Mouse (Mus musculus) lung, embryonic 14.5 days (tissue): ENCODE measurements at regions not wholly inside any gene's neighbourhood (a gene's known extent, or its start where the extent isn't known, plus 50 kb on each side); places are given as distances from the start of the nearest gene placed in this dataset.
"Not testable (repeated sequence)": the region's sequence is repeated elsewhere in the genome, so short reads cannot be mapped to it uniquely, and the experiment has no call there.

Source experiments
- ATAC-seq: fragments of 200-750 bp; cut with Nextera tagmentation; 2 replicates; pipeline ENCODE4 v1.8.0; 2017; ENCODE audit warnings: mild to moderate bottlenecking, moderate TSS enrichment, moderate library complexity; ENCODE audit not compliant: insufficient read depth
- DNase-seq: peaks from one replicate; pipeline ENCODE4 v3.0.0-alpha.2; 2015
- H3K27ac ChIP-seq: fragments of 300-500 bp; sonication (generic); 2 replicates; pipeline ENCODE4 v1.5.1; 2014; ENCODE audit warnings: low read depth, mild to moderate bottlenecking, moderate library complexity
- H3K27me3 ChIP-seq: fragments of 300-500 bp; sonication (generic); 2 replicates; pipeline ENCODE4 v1.6.1; 2014; ENCODE audit warnings: low read length, control low read depth; ENCODE audit not compliant: insufficient read depth
- H3K36me3 ChIP-seq: fragments of 300-500 bp; sonication (generic); 2 replicates; pipeline ENCODE4 v1.6.1; 2014; ENCODE audit warnings: control low read depth; ENCODE audit not compliant: insufficient read depth
- H3K4me1 ChIP-seq: fragments of 300-500 bp; sonication (generic); 2 replicates; pipeline ENCODE4 v1.6.1; 2014; ENCODE audit warnings: antibody characterized with exemption, control low read depth; ENCODE audit not compliant: insufficient read depth
- H3K4me2 ChIP-seq: fragments of 300-500 bp; sonication (generic); 2 replicates; pipeline ENCODE4 v1.6.1; 2014; ENCODE audit warnings: mild to moderate bottlenecking
- H3K4me3 ChIP-seq: fragments of 300-500 bp; sonication (generic); 2 replicates; pipeline ENCODE4 v1.5.1; 2014; ENCODE audit warnings: low read depth, low read length
- H3K9ac ChIP-seq: fragments of 300-500 bp; sonication (generic); 2 replicates; pipeline ENCODE4 v1.6.1; 2014
- H3K9me3 ChIP-seq: fragments of 300-500 bp; sonication (generic); 2 replicates; pipeline ENCODE4 v1.6.1; 2016; ENCODE audit warnings: low read depth, low read length, control low read depth
- CTCF ChIP-seq: IDR thresholded peaks from 2 replicates; pipeline ENCODE4 v1.5.1; 2016; ENCODE audit warnings: antibody characterized with exemption, low read depth
- WGBS: fragments of 180-500 bp; shearing (Covaris S2); extraction: QIAGEN DNeasy Blood & Tissue Kit; methylation state at CpG from one replicate; pipeline ENCODE4 v1.1.7; 2014; 5-methylcytosine and 5-hydroxymethylcytosine counted together

GRCm38 (mm10) chr15:5915261-5915660 lies 384.3 kb upstream of the Dab2 start:
- ATAC-seq (no peak), DNase-seq (peak; percentile 76)
- Histone ChIP-seq H3K9me3 (no peaks in the 10 kb centered on the region), H3K9ac (no peak overlapping the region), H3K27ac (no peak overlapping the region), H3K4me1 (no peaks in the 10 kb centered on the region), H3K36me3 (no peaks in the 10 kb centered on the region), H3K4me3 (no peak overlapping the region), H3K4me2 (no peak overlapping the region), H3K27me3 (no peaks in the 10 kb centered on the region)
- 6% methylated on average over 2 of the region's 2 CpGs for WGBS
- peak; percentile 65 for TF ChIP-seq CTCF

- ATAC-seq: no peak
- WGBS: 25% methylated on average over 4 of the region's 4 CpGs
Observed at GRCm38 (mm10) chr15:5920058-5920457, 379.5 kb upstream of the Dab2 start.

DNA sequence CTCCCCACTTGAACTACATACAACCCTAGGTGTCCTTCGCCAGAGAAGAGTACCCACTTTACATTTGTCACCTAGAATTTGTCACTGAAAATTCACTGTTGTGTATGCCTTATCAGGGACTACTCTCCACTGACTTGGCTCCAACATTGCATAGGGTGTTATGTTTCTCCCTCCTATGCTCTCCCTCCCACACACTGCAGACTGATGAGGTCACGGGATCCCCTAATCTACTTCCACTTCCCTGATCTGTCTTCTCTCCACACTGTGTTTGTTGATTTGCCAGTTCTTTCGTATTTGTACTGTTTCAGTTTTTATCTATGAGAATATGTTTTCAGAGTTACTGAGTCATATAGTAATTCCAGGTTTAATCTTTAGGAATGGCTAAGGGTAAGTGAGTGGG lies 371.8 kb upstream of the Dab2 start:
- no peak for TF ChIP-seq CTCF
- Histone ChIP-seq H3K9ac (no peak overlapping the region), H3K27ac (no peak overlapping the region), H3K27me3 (no peaks in the 10 kb centered on the region), H3K4me1 (no peaks in the 10 kb centered on the region), H3K36me3 (no peaks in the 10 kb centered on the region), H3K4me3 (no peak overlapping the region), H3K4me2 (no peak overlapping the region), H3K9me3 (no peaks in the 10 kb centered on the region)
- no peak for ATAC-seq
- 40% methylated on average over 3 of the region's 3 CpGs for WGBS
- DNase-seq: no peak

More at GRCm38 (mm10) chr15:5920058-5920457, 379.5 kb upstream of the Dab2 start:
- H3K4me2 ChIP-seq: no peak overlapping the region
- H3K9ac ChIP-seq: no peak overlapping the region
- no peak for TF ChIP-seq CTCF
- no peaks in the 10 kb centered on the region for H3K27me3 ChIP-seq
- no peak overlapping the region for H3K4me3 ChIP-seq
- no peaks in the 10 kb centered on the region for H3K4me1 ChIP-seq
- DNase-seq: no peak
- H3K36me3 ChIP-seq: no peaks in the 10 kb centered on the region
- no peak overlapping the region for H3K27ac ChIP-seq
- no peaks in the 10 kb centered on the region for H3K9me3 ChIP-seq

DNA sequence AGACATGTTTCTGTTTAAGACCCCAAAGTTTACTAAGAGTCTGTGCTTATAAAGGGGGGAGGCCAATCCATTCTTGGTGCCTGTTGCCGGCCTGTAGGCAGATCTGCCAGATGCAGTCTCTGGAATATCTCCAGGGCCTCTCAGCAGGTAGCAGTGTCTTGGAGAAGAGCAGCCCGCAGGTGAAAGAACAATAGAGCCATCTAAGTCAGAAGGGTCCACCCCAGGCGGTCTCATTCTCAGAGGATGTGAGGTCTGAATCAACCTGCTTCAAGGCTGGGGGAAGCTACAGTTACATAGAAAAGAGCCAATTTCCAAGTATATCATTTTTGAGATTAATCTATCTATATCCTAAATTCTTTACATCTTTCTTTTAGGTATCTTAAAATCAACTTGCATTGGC lies 366.0 kb upstream of the Dab2 start:
- H3K4me1 ChIP-seq: no peaks in the 10 kb centered on the region
- H3K9ac ChIP-seq: no peak overlapping the region
- H3K9me3 ChIP-seq: no peaks in the 10 kb centered on the region
- no peak overlapping the region for H3K4me3 ChIP-seq
- H3K27ac ChIP-seq: no peak overlapping the region
- TF ChIP-seq CTCF: no peak
- H3K27me3 ChIP-seq: no peaks in the 10 kb centered on the region
- WGBS: 54% methylated on average over 3 of the region's 3 CpGs
- H3K4me2 ChIP-seq: no peak overlapping the region
- ATAC-seq (no peak), DNase-seq (no peak)
- no peaks in the 10 kb centered on the region for H3K36me3 ChIP-seq

GRCm38 (mm10) chr15:5940945-5941344 lies 358.6 kb upstream of the Dab2 start:
- WGBS: 41% methylated on average over 2 of the region's 2 CpGs
- no peak for ATAC-seq

GRCm38 (mm10) chr15:5946650-5947049 lies 352.9 kb upstream of the Dab2 start:
- Histone ChIP-seq H3K27me3 (no peaks in the 10 kb centered on the region), H3K27ac (no peak overlapping the region), H3K4me2 (no peak overlapping the region), H3K9me3 (no peaks in the 10 kb centered on the region), H3K36me3 (no peaks in the 10 kb centered on the region), H3K9ac (no peak overlapping the region), H3K4me1 (no peaks in the 10 kb centered on the region), H3K4me3 (no peak overlapping the region)
- no peak for DNase-seq
- ATAC-seq: no peak
- no peak for TF ChIP-seq CTCF
- 85% methylated on average over 6 of the region's 6 CpGs for WGBS

More at GRCm38 (mm10) chr15:5940945-5941344, 358.6 kb upstream of the Dab2 start:
- Histone ChIP-seq H3K27me3 (no peaks in the 10 kb centered on the region), H3K4me1 (no peaks in the 10 kb centered on the region), H3K36me3 (no peaks in the 10 kb centered on the region), H3K27ac (no peak overlapping the region), H3K4me2 (no peak overlapping the region), H3K4me3 (no peak overlapping the region), H3K9ac (no peak overlapping the region), H3K9me3 (no peaks in the 10 kb centered on the region)
- no peak for TF ChIP-seq CTCF
- DNase-seq: no peak

DNA sequence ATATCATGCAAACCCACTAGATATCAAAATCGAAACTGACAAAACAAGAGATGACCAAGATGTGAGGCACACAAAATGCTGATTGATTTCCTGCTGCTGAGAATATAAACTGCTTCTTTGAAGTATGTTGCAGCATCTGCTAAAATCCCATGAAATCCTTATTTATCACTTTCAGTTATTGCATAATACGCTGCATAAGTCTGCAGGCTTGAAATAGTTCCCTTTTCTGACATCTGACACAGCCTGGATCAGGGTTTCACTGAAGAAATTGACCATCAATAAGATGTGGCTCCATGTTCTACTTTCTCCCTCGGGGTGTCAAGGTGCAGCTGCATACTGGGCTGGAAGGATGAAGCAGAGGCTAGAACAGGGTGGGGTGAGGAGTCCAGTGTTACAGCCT lies 348.7 kb upstream of the Dab2 start:
- ATAC-seq (no peak; the same call in 1 of the 2 replicates), DNase-seq (peak; percentile 13)
- no peak overlapping the region for H3K27ac ChIP-seq
- no peaks in the 10 kb centered on the region for H3K9me3 ChIP-seq
- no peak for TF ChIP-seq CTCF
- H3K4me3 ChIP-seq: no peak overlapping the region
- WGBS: 65% methylated on average over 3 of the region's 3 CpGs
- H3K9ac ChIP-seq: no peak overlapping the region
- no peaks in the 10 kb centered on the region for H3K4me1 ChIP-seq
- no peak overlapping the region for H3K4me2 ChIP-seq
- H3K36me3 ChIP-seq: no peaks in the 10 kb centered on the region
- no peaks in the 10 kb centered on the region for H3K27me3 ChIP-seq

DNA sequence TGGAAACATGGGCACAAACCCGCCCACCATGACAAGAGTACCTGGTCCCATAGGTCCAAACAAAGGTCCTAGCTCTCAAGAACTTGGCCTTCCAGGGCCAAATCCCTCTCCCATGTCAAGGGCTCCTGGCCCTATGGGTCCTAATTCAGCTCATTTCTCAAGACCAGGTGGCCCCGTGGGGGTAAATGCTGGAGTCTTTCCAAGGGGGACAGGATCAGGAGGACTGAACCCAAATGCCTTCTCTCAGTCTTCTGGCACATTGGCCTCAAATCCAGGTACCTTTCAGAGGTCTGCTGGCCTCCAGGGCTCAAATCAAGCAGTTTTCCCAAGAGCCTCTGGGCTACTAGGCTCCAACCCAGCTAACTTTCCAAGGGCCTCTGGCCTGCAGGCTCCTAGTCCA lies 347.9 kb upstream of the Dab2 start:
- not testable (repeated sequence) for H3K4me3 ChIP-seq, H3K27me3 ChIP-seq, H3K9me3 ChIP-seq, H3K4me2 ChIP-seq, DNase-seq, H3K9ac ChIP-seq, ATAC-seq, H3K27ac ChIP-seq, H3K36me3 ChIP-seq, H3K4me1 ChIP-seq
- WGBS: 97% methylated on average over 2 of the region's 2 CpGs
